Mouse (Mus musculus) CH12.LX (cell line): ENCODE data around the gene B230217C12Rik.

ENCODE experiments used
- CHD2 ChIP-seq: IDR thresholded peaks from 2 replicates; pipeline ENCODE4 v1.6.1; 2011; ENCODE audit warnings: low read length, improper control_type of control experiment
- POLR2A ChIP-seq: IDR thresholded peaks from 2 replicates; pipeline ENCODE4 v1.6.1; 2011; ENCODE audit warnings: low read depth, mild to moderate bottlenecking, improper control_type of control experiment, low read length

GRCm38 (mm10) chr11:97880362-97880761, 39.8 kb downstream of the B230217C12Rik start:
- TF ChIP-seq POLR2A: no peak
- no peak for TF ChIP-seq CHD2
